Mouse (Mus musculus): ENCODE measurements around the gene Epm2aip1. TPM values are rescaled to one million over a fixed set of nuclear protein-coding genes. Genes with fewer than 3 reads are reported as not detected.

Gene Epm2aip1
- total RNA-seq, 2 experiments from 2014 or later, result 12.4 to 23.8 TPM

- ATAC-seq (replicated peaks; ENCODE audit: poor library complexity), result no peak
These were observed 53.2 kb downstream of the Epm2aip1 start for GRCm38 (mm10) chr9:111324881-111325280.

Other genes with a start within 250 kb of the Epm2aip1 start
- 2.9 and 4.1 TPM in 2 replicates for gene Ccrl2, start 214.4 kb upstream of the Epm2aip1 start, total RNA-seq (2015)
- 3.9 and 8.9 TPM in 2 replicates for gene Ccrl2, start 214.4 kb upstream of the Epm2aip1 start, total RNA-seq (2017)
- 43.9 and 48.3 TPM in 2 replicates for gene Lrrfip2, start 154.3 kb upstream of the Epm2aip1 start, total RNA-seq (2015)
- gene Lrrfip2, start 154.3 kb upstream of the Epm2aip1 start, total RNA-seq (2017), result 66.8 and 74.0 TPM in 2 replicates
- 51.8 and 51.9 TPM in 2 replicates for gene Mlh1, start 138 bp upstream of the Epm2aip1 start, total RNA-seq (2015)
- gene Mlh1, start 138 bp upstream of the Epm2aip1 start, total RNA-seq (2017), result 46.6 and 58.4 TPM in 2 replicates
- gene Trank1, start 39.8 kb downstream of the Epm2aip1 start, total RNA-seq (2015), result not detected in 2 replicates
- not detected in 2 replicates for gene Trank1, start 39.8 kb downstream of the Epm2aip1 start, total RNA-seq (2017)
- not detected in 2 replicates for gene Dclk3, start 167.2 kb downstream of the Epm2aip1 start, total RNA-seq (2015)
- not detected in 2 replicates for gene Dclk3, start 167.2 kb downstream of the Epm2aip1 start, total RNA-seq (2017)